Comparison of ENCODE assay signal across 8 mouse cellular contexts in the genomic region with DNA sequence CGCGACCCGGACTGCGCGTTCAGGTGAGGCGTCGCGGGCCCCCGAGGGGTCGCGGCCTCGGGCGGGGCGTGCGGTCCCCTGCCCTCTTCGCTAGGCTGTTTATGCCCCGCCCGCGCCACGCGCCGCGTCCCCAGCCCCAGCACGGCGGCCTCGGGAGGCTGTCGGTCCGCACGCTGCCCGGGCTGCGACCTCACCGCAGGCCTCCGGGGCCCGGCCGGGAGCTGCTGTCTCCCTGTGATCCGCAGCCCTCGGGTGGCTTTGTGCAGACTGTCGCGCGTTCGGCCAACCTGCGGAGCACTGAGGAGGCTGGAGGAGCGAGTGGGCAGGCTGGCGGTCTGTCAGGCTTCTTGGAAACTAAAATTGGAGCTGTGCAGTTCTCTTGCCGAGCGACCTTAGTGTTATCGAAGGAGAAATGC. TPM values are rescaled to one million over a fixed set of nuclear protein-coding genes. Genes with fewer than 3 reads are reported as not detected.
A peak's percentile ranks its signal among the peaks of the same experiment; 100 is the strongest.
DNase-seq lines count a peak whose midpoint lies in the region; ATAC-seq lines count a peak whose summit lies in the region.

No protein-coding gene starts in this region.

- under 1% methylated on average over 47 of the region's 47 CpGs for WGBS in forebrain, embryonic 14.5 days
- WGBS in hindbrain, embryonic 10.5 days, result 0% methylated on average over 47 of the region's 47 CpGs

- H3K9ac ChIP-seq in forebrain, embryonic 14.5 days (ENCODE audit: low read length), result peak overlapping the region; percentile 90

- peak overlapping the region; percentile 71 for H3K4me2 ChIP-seq in forebrain, embryonic 14.5 days (ENCODE audit: low read length)

- intact Hi-C loops in left cerebral cortex, postnatal 36 days (cut with DNase I), result loop anchor here (2.0 kb wide), 1 partner anchor 84 kb away; the partner anchor contains the start of gene Rapgef6

- H3K36me3 ChIP-seq in forebrain, embryonic 14.5 days (ENCODE audit: control insufficient read depth, insufficient read depth, low read length), result no peaks in the 10 kb centered on the region
- no peaks in the 10 kb centered on the region for H3K36me3 ChIP-seq in hindbrain, embryonic 10.5 days

- no peaks in the 10 kb centered on the region for H3K27me3 ChIP-seq in forebrain, embryonic 14.5 days (replicated peaks; ENCODE audit: control insufficient read depth, insufficient read depth, low read length)
- H3K27me3 ChIP-seq in hindbrain, embryonic 10.5 days (ENCODE audit: insufficient read depth, poor library complexity, severe bottlenecking), result no peaks in the 10 kb centered on the region

- peak; percentile 36 for DNase-seq in ovary, adult 18-20 months (ENCODE audit: low spot score)
- DNase-seq in ovary, postnatal 10 days (ENCODE audit: low spot score), result no peak
- DNase-seq in forebrain, embryonic 14.5 days (ENCODE audit: low spot score), result peak; percentile 41
- DNase-seq in hindbrain, embryonic 10.5 days (ENCODE audit: low spot score), result peak; percentile 69
- DNase-seq in left cerebral cortex, postnatal 36 days (ENCODE audit: low spot score in 2 of 2), result peak; percentile 55 to 62
- DNase-seq in spleen, adult 12 weeks (ENCODE audit: low spot score), result peak; percentile 63

- peak overlapping the region; percentile 98 for H3K4me3 ChIP-seq in brown adipose tissue, adult 24 weeks (ENCODE audit: insufficient read depth, low read depth, low read length)
- peak overlapping the region; percentile 92 for H3K4me3 ChIP-seq in forebrain, embryonic 14.5 days (ENCODE audit: low read depth, low read length)
- H3K4me3 ChIP-seq in hindbrain, embryonic 10.5 days, result peak overlapping the region; percentile 91

- peak; percentile 80 for ATAC-seq in forebrain, embryonic 14.5 days
- ATAC-seq in megakaryocyte progenitor cell, adult 5-6 weeks (replicated peaks; ENCODE audit: poor library complexity), result peak; percentile 34

- peak overlapping the region; percentile 91 for H3K27ac ChIP-seq in brown adipose tissue, adult 24 weeks (replicated peaks; ENCODE audit: low read depth, low read length)
- H3K27ac ChIP-seq in forebrain, embryonic 14.5 days (ENCODE audit: low read depth, low read length), result peak overlapping the region; percentile 68
- peak overlapping the region; percentile 97 for H3K27ac ChIP-seq in hindbrain, embryonic 10.5 days

- H3K9me3 ChIP-seq in forebrain, embryonic 14.5 days (replicated peaks; ENCODE audit: control insufficient read depth, low read length), result no peaks in the 10 kb centered on the region
- no peaks in the 10 kb centered on the region for H3K9me3 ChIP-seq in hindbrain, embryonic 10.5 days

- peaks cover 10% of the 10 kb centered on the region; the same call in 1 of the 2 replicates for H3K4me1 ChIP-seq in brown adipose tissue, adult 24 weeks (ENCODE audit: control insufficient read depth, insufficient read depth, insufficient read length, low read length)
- H3K4me1 ChIP-seq in forebrain, embryonic 14.5 days (ENCODE audit: control insufficient read depth, insufficient read depth, low read length), result peaks cover 16% of the 10 kb centered on the region
- H3K4me1 ChIP-seq in hindbrain, embryonic 10.5 days (replicated peaks), result peaks cover 18% of the 10 kb centered on the region

RNA-seq across cellular contexts. Expression of gene Fnip1, which starts 0.4 kb away (rescaled TPM):
- 15.2 and 16.5 TPM in 2 replicates for polyA plus RNA-seq in brown adipose tissue, adult 24 weeks (2012; ENCODE audit: insufficient read depth, insufficient read length, missing spikeins)
- 13.0 and 15.1 TPM in 2 replicates for polyA plus RNA-seq in forebrain, embryonic 14.5 days (2014; fragmentation: Nextera tagmentation; extraction: Ambion mirVana)
- 7.5 and 8.4 TPM in 2 replicates for polyA plus RNA-seq in hindbrain, embryonic 10.5 days (2016; fragmentation: Nextera tagmentation; extraction: Ambion mirVana)
- total RNA-seq in left cerebral cortex, postnatal 36 days (2021), result 10 to 100 TPM; 37.0 to 40.2 TPM
- 36.0 and 36.8 TPM in 2 replicates for total RNA-seq in megakaryocyte progenitor cell, adult 5-6 weeks (2015)
- 31.4 and 32.4 TPM in 2 replicates for total RNA-seq in megakaryocyte progenitor cell, adult 5-6 weeks (2017)
